Mouse (Mus musculus) G1E-ER4 (cell line): Measurements from ENCODE around the gene Hormad2. TPM values are rescaled to one million over a fixed set of nuclear protein-coding genes. Genes with fewer than 3 reads are reported as not detected.

Source experiments
- GATA1 ChIP-seq: IDR thresholded peaks from one replicate; pipeline ENCODE4 v1.8.0; 2012; ENCODE audit warnings: low read length, inconsistent platforms
- polyA plus RNA-seq: library from polyadenylated mRNA; stranded (reverse); fragments of >175 nt; gene quantifications from 2 replicates; pipeline ENCODE4 v1.2.3, GENCODE M21; 2012

Gene Hormad2
- 6.5 and 10.2 TPM in 2 replicates for polyA plus RNA-seq

DNA sequence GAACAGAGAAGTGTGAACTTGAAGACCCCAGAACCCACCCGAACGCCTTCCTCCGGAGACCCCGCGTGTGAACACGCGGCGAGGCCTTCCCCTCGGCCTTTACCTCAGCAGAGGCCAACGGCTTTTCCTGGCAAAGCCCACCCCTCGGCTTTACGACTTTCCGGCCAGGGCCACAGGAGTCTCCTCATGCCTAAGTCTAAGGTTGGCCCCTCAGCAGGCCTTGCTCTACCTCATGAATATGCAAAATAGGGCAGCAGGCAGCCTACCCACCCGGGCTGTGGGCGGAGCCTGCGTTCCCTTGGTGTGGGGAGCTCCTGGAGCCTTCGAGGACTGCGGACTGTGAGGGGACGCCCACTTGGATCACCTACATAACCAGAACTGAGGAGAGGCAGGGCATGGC lies at the start of gene Hormad2:
Gene Hormad2 (minus strand): TSS at position 128 of the 400 bp plus-strand sequence.
- no peak for TF ChIP-seq GATA1

GRCm38 (mm10) chr11:4489207-4489606 lies 48.3 kb upstream of the Hormad2 start:
- TF ChIP-seq GATA1: no peak

GRCm38 (mm10) chr11:4488798-4489197 lies 47.9 kb upstream of the Hormad2 start:
- TF ChIP-seq GATA1: no peak

GRCm38 (mm10) chr11:4488367-4488766 lies 47.5 kb upstream of the Hormad2 start:
- TF ChIP-seq GATA1: no peak

DNA sequence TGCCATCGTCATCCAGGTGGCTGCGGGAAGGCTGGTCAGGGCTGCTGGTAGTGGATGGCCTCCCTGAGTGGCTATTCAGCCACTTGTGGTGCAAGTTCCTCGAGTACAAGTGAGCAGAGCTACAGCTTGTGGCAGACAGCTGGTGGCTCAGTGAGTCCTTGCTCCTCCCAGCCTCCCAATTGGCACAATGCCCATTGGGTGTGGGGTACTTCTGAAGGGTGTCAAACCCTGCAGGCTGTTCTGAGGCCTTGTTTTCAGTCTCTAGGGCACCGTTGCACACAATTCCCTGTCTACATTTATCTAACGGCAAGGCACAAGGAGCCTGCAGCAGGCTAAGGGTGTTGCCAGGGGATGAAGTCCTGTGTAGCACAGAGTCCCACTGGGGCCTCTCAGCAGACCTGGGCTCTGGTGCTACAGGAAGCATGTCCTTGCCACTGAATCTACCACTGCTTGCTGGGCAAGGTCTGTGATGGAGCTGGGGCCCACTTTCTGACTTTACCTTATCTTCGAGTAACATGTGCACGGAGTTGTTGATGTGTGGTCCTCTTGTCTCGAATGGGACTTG lies 46.6 kb upstream of the Hormad2 start:
- TF ChIP-seq GATA1: no peak

- no peak for TF ChIP-seq GATA1
These were observed 43.6 kb upstream of the Hormad2 start for GRCm38 (mm10) chr11:4484541-4484940.

DNA sequence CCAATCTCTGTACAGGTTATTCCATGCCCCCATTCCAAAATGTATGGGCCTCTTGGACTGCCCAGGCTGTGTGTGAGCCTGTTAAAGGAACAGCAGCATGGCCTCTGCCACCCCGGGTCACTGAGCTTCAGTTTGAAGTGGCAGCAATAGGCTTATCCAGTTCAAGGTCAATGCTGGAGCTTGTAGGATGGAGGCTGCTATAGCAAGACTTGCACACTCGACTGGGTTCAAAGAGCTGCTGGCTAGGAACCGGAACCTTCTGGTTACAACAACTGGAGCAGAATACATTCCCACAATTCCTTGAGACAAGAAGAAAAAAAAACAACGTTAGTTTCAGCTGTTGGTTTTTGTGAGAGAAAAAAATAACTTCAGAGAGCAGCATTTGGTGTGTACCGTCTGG lies 41.7 kb upstream of the Hormad2 start:
- TF ChIP-seq GATA1: no peak

GRCm38 (mm10) chr11:4476184-4476697 lies 35.3 kb upstream of the Hormad2 start:
- no peak for TF ChIP-seq GATA1

- no peak for TF ChIP-seq GATA1
These were observed 31.7 kb upstream of the Hormad2 start for GRCm38 (mm10) chr11:4472464-4473179.

DNA sequence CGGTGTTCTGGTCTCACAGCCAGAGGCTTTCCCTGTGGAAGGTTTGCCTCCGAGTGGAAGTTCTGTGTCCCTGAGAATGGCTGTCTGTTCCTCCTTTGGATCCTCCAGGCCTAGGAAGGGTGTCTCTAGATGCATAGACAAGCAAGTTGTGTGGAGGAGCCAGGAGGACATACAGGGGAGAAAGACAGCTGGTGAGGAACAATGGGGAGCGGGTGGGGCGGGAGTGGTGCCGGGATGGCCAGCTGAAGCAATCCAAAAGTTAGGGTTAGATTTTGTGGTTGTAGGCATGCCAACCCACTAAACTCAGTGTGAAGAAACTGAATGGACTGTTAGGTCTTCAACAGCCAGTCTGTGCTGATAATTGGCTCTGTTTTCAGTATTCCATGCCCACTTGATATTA lies 30.8 kb upstream of the Hormad2 start:
- no peak for TF ChIP-seq GATA1

- no peak for TF ChIP-seq GATA1
These were observed 30.3 kb upstream of the Hormad2 start for GRCm38 (mm10) chr11:4471251-4471650.

DNA sequence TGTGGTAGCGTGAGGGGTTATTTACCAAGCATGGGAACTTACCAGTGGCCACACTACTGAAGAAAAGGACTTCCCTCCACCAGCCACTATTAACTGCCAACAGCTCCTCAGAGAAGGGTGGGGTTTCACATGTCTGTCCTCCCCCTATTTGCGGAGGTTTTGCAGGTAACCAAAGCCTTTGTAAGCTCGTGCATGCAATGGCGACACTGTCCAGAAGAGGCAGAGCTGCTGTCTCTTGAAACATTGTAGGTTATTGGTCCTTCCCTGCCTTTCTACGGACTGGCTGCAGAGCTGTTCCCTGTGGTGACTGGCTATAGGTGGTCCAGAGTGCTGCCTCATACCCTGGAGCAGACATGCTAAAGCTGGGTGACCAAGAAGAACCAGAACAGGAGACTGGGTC lies 28.2 kb upstream of the Hormad2 start:
- TF ChIP-seq GATA1: no peak

DNA sequence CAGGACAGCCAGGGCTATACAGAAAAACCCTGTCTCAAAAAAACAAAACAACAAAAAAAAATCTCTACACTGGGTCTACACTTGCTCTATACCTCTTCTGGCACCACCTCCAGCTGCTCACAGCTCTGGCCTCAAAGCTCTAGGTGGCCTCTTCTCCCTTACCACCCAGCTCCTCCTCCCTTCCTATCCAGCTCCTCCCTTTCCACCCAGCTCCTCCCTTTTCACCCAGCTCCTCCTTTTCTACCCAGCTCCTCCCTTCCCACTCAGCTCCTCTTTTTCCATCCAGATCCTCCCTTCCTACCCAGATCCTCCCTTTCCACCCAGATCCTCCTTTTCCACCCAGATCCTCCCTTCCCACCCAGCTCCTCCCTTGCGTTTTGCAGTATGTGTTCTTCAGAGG lies 26.5 kb upstream of the Hormad2 start:
- TF ChIP-seq GATA1: no peak

GRCm38 (mm10) chr11:4466191-4466590 lies 25.3 kb upstream of the Hormad2 start:
- TF ChIP-seq GATA1: no peak

DNA sequence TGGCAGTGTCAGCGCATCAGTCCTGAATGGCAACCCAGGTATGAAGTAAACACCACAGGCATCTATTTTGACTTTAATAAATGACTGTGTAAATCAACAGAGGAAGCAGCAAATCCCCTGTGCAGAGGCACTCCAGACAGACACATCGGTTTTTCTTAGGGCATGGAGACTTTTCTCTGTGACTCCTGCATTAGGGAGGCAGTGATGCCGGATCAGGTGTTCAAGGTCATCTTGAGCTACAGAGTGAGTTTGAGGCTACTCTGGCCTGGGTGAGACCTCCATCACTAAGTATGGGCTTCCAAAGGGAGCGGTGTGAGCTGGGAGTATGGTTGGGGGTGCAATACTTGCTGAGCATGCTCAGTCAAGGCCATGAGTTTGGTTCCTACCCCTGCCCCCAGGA lies 23.7 kb upstream of the Hormad2 start:
- TF ChIP-seq GATA1: no peak

GRCm38 (mm10) chr11:4464186-4464585 lies 23.3 kb upstream of the Hormad2 start:
- no peak for TF ChIP-seq GATA1

- TF ChIP-seq GATA1: no peak
These were observed 22.0 kb upstream of the Hormad2 start for GRCm38 (mm10) chr11:4462868-4463267.
